Mouse (Mus musculus) MEL (cell line): ENCODE results near the gene Gm44965. TPM values are rescaled to one million over a fixed set of nuclear protein-coding genes. Genes with fewer than 3 reads are reported as not detected.

Experiments
- DNase-seq: peaks from one replicate; pipeline ENCODE4 v3.0.0; 2011; ENCODE audit warnings: low read depth, low spot score
- H3K27ac ChIP-seq: 2 replicates; pipeline ENCODE4 v1.5.1; 2012; ENCODE audit warnings: low read depth, mild to moderate bottlenecking, control low read depth, low read length, moderate library complexity; ENCODE audit not compliant: control insufficient read depth
- H3K27me3 ChIP-seq, 2 experiments: fragments of 150-350 bp in 1 of 2; sonication (generic) in 1 of 2; 2 replicates each; pipeline ENCODE4 v1.6.1; 2012; ENCODE audit warnings: low read length in 2 of 2, mild to moderate bottlenecking in 2 of 2, improper control_type of control experiment in 1 of 2, moderate library complexity in 1 of 2; ENCODE audit not compliant: insufficient read depth in 2 of 2, control insufficient read depth in 1 of 2
- H3K36me3 ChIP-seq, 2 experiments: 2 replicates each; pipeline ENCODE4 v1.6.1; 2012 to 2014; ENCODE audit warnings: low read length in 2 of 2, improper control_type of control experiment in 1 of 2, inconsistent platforms in 1 of 2, mild to moderate bottlenecking in 1 of 2; ENCODE audit not compliant: insufficient read depth in 2 of 2, control insufficient read depth in 1 of 2
- H3K4me1 ChIP-seq, 2 experiments: fragments of 150-350 bp in 1 of 2; sonication (generic) in 1 of 2; 2 replicates each; pipeline ENCODE4 v1.6.1; 2012; ENCODE audit warnings: low read length in 2 of 2, improper control_type of control experiment in 1 of 2, mild to moderate bottlenecking in 1 of 2; ENCODE audit not compliant: insufficient read depth in 2 of 2, control insufficient read depth in 1 of 2
- H3K4me3 ChIP-seq, 2 experiments: fragments of 150-350 bp in 1 of 2; sonication (generic) in 1 of 2; 2 replicates each; pipeline ENCODE4 v1.5.1; 2012; ENCODE audit warnings: low read depth in 2 of 2, low read length in 2 of 2, mild to moderate bottlenecking in 2 of 2, moderate library complexity in 2 of 2, control low read depth in 1 of 2, improper control_type of control experiment in 1 of 2; ENCODE audit not compliant: control insufficient read depth in 1 of 2, insufficient read depth in 1 of 2
- H3K79me2 ChIP-seq: 2 replicates; pipeline ENCODE4 v1.6.1; 2012; ENCODE audit warnings: mild to moderate bottlenecking, low read length, moderate library complexity; ENCODE audit not compliant: control insufficient read depth, poor library complexity, insufficient read depth
- H3K9ac ChIP-seq: 2 replicates; pipeline ENCODE4 v1.6.1; 2012; ENCODE audit warnings: low read depth, mild to moderate bottlenecking, control low read depth, low read length, moderate library complexity; ENCODE audit not compliant: control insufficient read depth, poor library complexity, severe bottlenecking
- H3K9me3 ChIP-seq: fragments of 150-350 bp; sonication (generic); replicated peaks from 2 replicates; pipeline ENCODE4 v1.6.1; 2012; ENCODE audit warnings: mild to moderate bottlenecking, low read length, improper control_type of control experiment, moderate library complexity; ENCODE audit not compliant: insufficient read depth
- E2F4 ChIP-seq: IDR thresholded peaks from 2 replicates; pipeline ENCODE4 v1.6.1; 2011; ENCODE audit warnings: low read depth, low read length, improper control_type of control experiment, borderline replicate concordance
- ELF1 ChIP-seq: IDR thresholded peaks from 2 replicates; pipeline ENCODE4 v1.6.1; 2014; ENCODE audit warnings: low read depth, mild to moderate bottlenecking, inconsistent platforms, low read length, improper control_type of control experiment, moderate library complexity
- EP300 ChIP-seq, 2 experiments: IDR thresholded peaks; 2 replicates each; pipeline ENCODE4 v1.6.1; 2011; ENCODE audit warnings: improper control_type of control experiment in 2 of 2, low read length in 2 of 2, low read depth in 1 of 2, mild to moderate bottlenecking in 1 of 2
- ETS1 ChIP-seq: IDR thresholded peaks from 2 replicates; pipeline ENCODE4 v1.6.1; 2012; ENCODE audit warnings: low read depth, mild to moderate bottlenecking, inconsistent platforms, low read length, improper control_type of control experiment, moderate library complexity
- GATA1 ChIP-seq: IDR thresholded peaks from 2 replicates; pipeline ENCODE4 v1.6.1; 2011; ENCODE audit warnings: low read depth, low read length, improper control_type of control experiment
- JUND ChIP-seq: IDR thresholded peaks from 2 replicates; pipeline ENCODE4 v1.6.1; 2011; ENCODE audit warnings: low read depth, mild to moderate bottlenecking, improper control_type of control experiment, low read length
- MAFK ChIP-seq: IDR thresholded peaks from 2 replicates; pipeline ENCODE4 v1.6.1; 2011; ENCODE audit warnings: low read depth, mild to moderate bottlenecking, low read length, improper control_type of control experiment, borderline replicate concordance
- MAZ ChIP-seq: IDR thresholded peaks from 2 replicates; pipeline ENCODE4 v1.6.1; 2012; ENCODE audit warnings: low read depth, mild to moderate bottlenecking, inconsistent platforms, low read length, improper control_type of control experiment
- MEF2A ChIP-seq: IDR thresholded peaks from 2 replicates; pipeline ENCODE4 v1.6.1; 2014; ENCODE audit warnings: low read depth, mild to moderate bottlenecking, inconsistent platforms, low read length, improper control_type of control experiment; ENCODE audit not compliant: poor library complexity, insufficient replicate concordance, severe bottlenecking; ENCODE audit errors: extremely low read depth
- MXI1 ChIP-seq: IDR thresholded peaks from 2 replicates; pipeline ENCODE4 v1.6.1; 2011; ENCODE audit warnings: mild to moderate bottlenecking, low read depth, low read length, improper control_type of control experiment
- MYB ChIP-seq: IDR thresholded peaks from 2 replicates; pipeline ENCODE4 v1.6.1; 2011; ENCODE audit warnings: mild to moderate bottlenecking, low read depth, low read length, improper control_type of control experiment
- MYC ChIP-seq: IDR thresholded peaks from 2 replicates; pipeline ENCODE4 v1.6.1; 2011; ENCODE audit warnings: low read depth, mild to moderate bottlenecking, low read length, improper control_type of control experiment, moderate library complexity
- NELFE ChIP-seq: IDR thresholded peaks from 2 replicates; pipeline ENCODE4 v1.6.1; 2011; ENCODE audit warnings: low read depth, low read length, improper control_type of control experiment
- NRF1 ChIP-seq: IDR thresholded peaks from 2 replicates; pipeline ENCODE4 v1.6.1; 2014; ENCODE audit warnings: low read depth, mild to moderate bottlenecking, inconsistent platforms, low read length, improper control_type of control experiment, moderate library complexity; ENCODE audit not compliant: poor library complexity, insufficient read depth, severe bottlenecking
- POLR2A ChIP-seq, 2 experiments: IDR thresholded peaks; 2 replicates each; pipeline ENCODE4 v1.6.1; 2011 to 2012; ENCODE audit warnings: low read length in 2 of 2, mild to moderate bottlenecking in 2 of 2, control low read depth in 1 of 2, improper control_type of control experiment in 1 of 2, low read depth in 1 of 2, moderate library complexity in 1 of 2; ENCODE audit not compliant: control insufficient read depth in 1 of 2, insufficient read depth in 1 of 2, poor library complexity in 1 of 2
- POLR2AphosphoS5 ChIP-seq: IDR thresholded peaks from 2 replicates; pipeline ENCODE4 v1.6.1; 2012; ENCODE audit warnings: low read depth, borderline replicate concordance, mild to moderate bottlenecking, inconsistent platforms, low read length, moderate library complexity, mixed read lengths
- RAD21 ChIP-seq: IDR thresholded peaks from 2 replicates; pipeline ENCODE4 v1.6.1; 2011; ENCODE audit warnings: mild to moderate bottlenecking, low read depth, low read length, improper control_type of control experiment
- SMC3 ChIP-seq: IDR thresholded peaks from 2 replicates; pipeline ENCODE4 v1.6.1; 2011; ENCODE audit warnings: low read depth, low read length, improper control_type of control experiment
- TBP ChIP-seq: IDR thresholded peaks from 2 replicates; pipeline ENCODE4 v1.8.0; 2011; ENCODE audit warnings: low read depth, low read length, improper control_type of control experiment
- TCF12 ChIP-seq: IDR thresholded peaks from 2 replicates; pipeline ENCODE4 v1.6.1; 2014; ENCODE audit warnings: low read depth, mild to moderate bottlenecking, inconsistent platforms, low read length, improper control_type of control experiment, moderate library complexity
- USF1 ChIP-seq: IDR thresholded peaks from 2 replicates; pipeline ENCODE4 v1.6.1; 2014; ENCODE audit warnings: low read depth, mild to moderate bottlenecking, inconsistent platforms, low read length, improper control_type of control experiment, moderate library complexity
- ZC3H11A ChIP-seq: IDR thresholded peaks from 2 replicates; pipeline ENCODE4 v1.6.1; 2012; ENCODE audit warnings: low read depth, mild to moderate bottlenecking, inconsistent platforms, low read length, improper control_type of control experiment
- ZMIZ1 ChIP-seq: IDR thresholded peaks from 2 replicates; pipeline ENCODE4 v1.6.1; 2012; ENCODE audit warnings: low read depth, mild to moderate bottlenecking, inconsistent platforms, low read length, improper control_type of control experiment, moderate library complexity
- ZNF384 ChIP-seq: IDR thresholded peaks from 2 replicates; pipeline ENCODE4 v1.6.1; 2012; ENCODE audit warnings: low read depth, mild to moderate bottlenecking, inconsistent platforms, low read length, improper control_type of control experiment
- polyA plus RNA-seq, 2 experiments: library from polyadenylated mRNA; stranded (reverse) in 1 of 2; unstranded in 1 of 2; fragments of >175 nt in 1 of 2; fragments of >200 nt in 1 of 2; gene quantifications; 2 replicates each; pipeline versions ENCODE4 v1.2.1 to v1.2.4; 2012; ENCODE audit warnings: low replicate concordance in 2 of 2, low read depth in 1 of 2; ENCODE audit not compliant: insufficient read length in 2 of 2, insufficient read depth in 1 of 2, missing spikeins in 1 of 2
- total RNA-seq: library from RNA; depleted of rRNA; stranded (reverse); fragments of 300-350 nt; gene quantifications from 2 replicates; pipeline ENCODE4 v1.2.3, GENCODE M21; 2012

The Gm44965 gene
- total and polyA plus RNA-seq, 3 experiments, result not detected

DNA sequence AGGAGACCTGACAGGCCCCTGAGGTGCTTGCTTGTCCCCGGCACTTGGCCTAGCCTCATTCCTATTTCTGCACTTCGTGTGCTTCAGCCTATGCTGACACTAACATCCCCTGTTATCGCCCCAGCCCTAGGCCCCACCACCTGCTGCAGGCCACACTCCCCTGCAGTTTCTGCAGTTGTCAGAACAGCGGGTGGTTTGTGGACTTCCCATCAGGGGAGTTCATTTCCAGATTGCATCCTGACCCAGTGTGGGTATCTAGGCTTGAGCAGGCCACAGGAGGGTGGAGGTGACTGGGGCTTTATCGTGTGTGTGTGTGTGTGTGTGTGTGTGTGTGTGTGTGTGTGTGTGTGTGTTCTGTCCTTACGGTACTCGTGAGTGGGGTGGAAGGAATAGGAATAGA is 15.8 kb downstream of the Gm44965 start:
- Histone ChIP-seq H3K9ac (no peak overlapping the region), H3K79me2 (no peaks in the 10 kb centered on the region)
- no peak for TF ChIP-seq ETS1
- no peak for TF ChIP-seq NRF1
- TF ChIP-seq POLR2A (IDR thresholded peaks at IDR 0.05; ENCODE audit: control insufficient read depth in 1 of 2, insufficient read depth in 1 of 2, low read depth in 1 of 2, low read length in 2 of 2, poor library complexity in 1 of 2), result no peak
- TF ChIP-seq ZMIZ1, result no peak
- TF ChIP-seq ZC3H11A, result no peak
- no peak for TF ChIP-seq GATA1
- no peak for TF ChIP-seq E2F4
- TF ChIP-seq POLR2AphosphoS5, result no peak
- TF ChIP-seq, all 39 proteins: peak for 0
- DNase-seq, result no peak
- no peaks in the 10 kb centered on the region for H3K4me1 ChIP-seq
- H3K27me3 ChIP-seq, result no peaks in the 10 kb centered on the region
- no peak overlapping the region for H3K4me3 ChIP-seq
- no peaks in the 10 kb centered on the region for H3K36me3 ChIP-seq
- H3K9me3 ChIP-seq, result no peaks in the 10 kb centered on the region
- no peak overlapping the region for H3K27ac ChIP-seq

DNA sequence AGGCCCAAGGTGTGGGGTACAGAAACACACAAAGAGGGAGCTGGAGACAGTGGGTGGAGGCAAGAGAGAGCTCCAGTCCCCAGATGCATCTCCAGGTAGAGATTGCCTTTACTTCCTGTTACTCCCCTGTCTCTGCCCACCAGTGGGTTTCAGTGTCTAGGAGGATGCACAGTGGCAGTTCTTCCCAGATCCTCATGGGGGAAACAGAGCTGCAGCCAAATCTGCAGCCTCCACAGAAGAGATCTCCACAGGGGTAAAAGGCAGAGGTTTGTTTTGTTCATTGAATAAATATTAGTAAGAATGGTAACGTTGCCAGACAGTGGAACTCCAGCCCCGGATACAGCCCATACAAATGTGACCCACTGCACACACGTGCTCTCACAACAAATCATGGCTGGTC is 16.9 kb downstream of the Gm44965 start:
- Histone ChIP-seq H3K36me3 (no peaks in the 10 kb centered on the region), H3K27ac (no peak overlapping the region)
- DNase-seq, result no peak

DNA sequence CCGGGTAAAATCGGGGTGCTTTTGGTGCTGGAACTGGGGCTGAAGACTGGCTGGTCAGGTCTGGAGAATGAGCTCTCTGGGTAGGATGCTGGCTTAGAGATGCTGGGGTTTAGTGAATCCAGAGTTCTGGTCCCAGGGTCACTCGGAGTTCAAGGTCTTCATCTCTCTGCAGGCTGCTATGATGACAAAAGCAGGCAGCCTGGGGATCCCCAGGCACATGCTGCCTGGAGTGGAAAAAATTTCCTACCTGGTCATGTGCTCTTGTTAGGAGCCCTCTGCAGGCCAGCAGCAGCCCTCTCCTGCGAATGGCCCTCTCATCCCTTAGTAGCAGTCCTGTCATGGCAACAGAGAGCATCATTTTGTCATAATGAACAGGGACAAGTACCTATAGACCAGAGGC is 19.7 kb downstream of the Gm44965 start:
- Histone ChIP-seq H3K4me1 (no peaks in the 10 kb centered on the region), H3K9me3 (no peaks in the 10 kb centered on the region), H3K9ac (no peak overlapping the region), H3K79me2 (no peaks in the 10 kb centered on the region), H3K36me3 (no peaks in the 10 kb centered on the region), H3K27ac (no peak overlapping the region), H3K27me3 (no peaks in the 10 kb centered on the region), H3K4me3 (no peak overlapping the region)
- DNase-seq, result no peak
- TF ChIP-seq ZNF384, result no peak
- TF ChIP-seq MEF2A, result no peak
- no peak for TF ChIP-seq POLR2AphosphoS5
- TF ChIP-seq TCF12, result no peak
- TF ChIP-seq NRF1, result no peak
- no peak for TF ChIP-seq NELFE
- no peak for TF ChIP-seq MYC
- no peak for TF ChIP-seq RAD21
- no peak for TF ChIP-seq MAFK
- no peak for TF ChIP-seq ELF1

More for the DNA sequence above, 16.9 kb downstream of the Gm44965 start:
- H3K4me1 ChIP-seq, result no peaks in the 10 kb centered on the region
- H3K4me3 ChIP-seq, result no peak overlapping the region
- H3K79me2 ChIP-seq, result no peaks in the 10 kb centered on the region
- H3K9me3 ChIP-seq, result no peaks in the 10 kb centered on the region
- TF ChIP-seq SMC3 (no peak), JUND (no peak), MAZ (no peak), RAD21 (no peak), E2F4 (no peak), TBP (no peak), NRF1 (no peak), NELFE (no peak), ZMIZ1 (no peak), EP300 (IDR thresholded peaks at IDR 0.05; ENCODE audit: low read depth in 1 of 2, low read length in 2 of 2) (no peak), USF1 (no peak), POLR2A (IDR thresholded peaks at IDR 0.05; ENCODE audit: control insufficient read depth in 1 of 2, insufficient read depth in 1 of 2, low read depth in 1 of 2, low read length in 2 of 2, poor library complexity in 1 of 2) (no peak), TCF12 (no peak), MYB (no peak), MXI1 (no peak)
- no peak overlapping the region for H3K9ac ChIP-seq
- H3K27me3 ChIP-seq, result no peaks in the 10 kb centered on the region
